Mouse (Mus musculus) intestine, embryonic 16.5 days (tissue): ENCODE results near the gene Ppox. TPM values are rescaled to one million over a fixed set of nuclear protein-coding genes. Genes with fewer than 3 reads are reported as not detected.

ENCODE experiments used
- ATAC-seq: fragments of 200-750 bp; cut with Nextera tagmentation; 2 replicates; pipeline ENCODE4 v1.8.0; 2017; ENCODE audit warnings: moderate TSS enrichment, moderate library complexity
- H3K27ac ChIP-seq: fragments of 300-500 bp; sonication (generic); 2 replicates; pipeline ENCODE4 v1.5.1; 2014; ENCODE audit warnings: mild to moderate bottlenecking, low read length
- H3K27me3 ChIP-seq: fragments of 300-500 bp; sonication (generic); replicated peaks from 2 replicates; pipeline ENCODE4 v1.6.1; 2014; ENCODE audit warnings: low read length, control low read depth, mixed read lengths; ENCODE audit not compliant: control insufficient read depth, insufficient read depth
- H3K36me3 ChIP-seq: fragments of 300-500 bp; sonication (generic); 2 replicates; pipeline ENCODE4 v1.6.1; 2014; ENCODE audit warnings: low read length, control low read depth; ENCODE audit not compliant: control insufficient read depth, insufficient read depth
- H3K4me1 ChIP-seq: fragments of 300-500 bp; sonication (generic); 2 replicates; pipeline ENCODE4 v1.6.1; 2014; ENCODE audit warnings: low read length, control low read depth, mixed read lengths; ENCODE audit not compliant: control insufficient read depth, insufficient read depth
- H3K4me2 ChIP-seq: fragments of 300-500 bp; sonication (generic); 2 replicates; pipeline ENCODE4 v1.6.1; 2014; ENCODE audit warnings: low read depth, low read length, control low read depth
- H3K4me3 ChIP-seq: fragments of 300-500 bp; sonication (generic); 2 replicates; pipeline ENCODE4 v1.5.1; 2014; ENCODE audit warnings: mild to moderate bottlenecking, low read length
- H3K9ac ChIP-seq: fragments of 300-500 bp; sonication (generic); 2 replicates; pipeline ENCODE4 v1.6.1; 2014; ENCODE audit warnings: low read depth, low read length
- H3K9me3 ChIP-seq: fragments of 300-500 bp; sonication (generic); 2 replicates; pipeline ENCODE4 v1.6.1; 2016; ENCODE audit warnings: low read length, control low read depth; ENCODE audit not compliant: control insufficient read depth
- WGBS: fragments of 180-500 bp; shearing (Covaris S2); extraction: QIAGEN DNeasy Blood & Tissue Kit; methylation state at CpG from one replicate; pipeline ENCODE4 v1.1.7; 2014; 5-methylcytosine and 5-hydroxymethylcytosine counted together
- polyA plus RNA-seq: library from polyadenylated mRNA; unstranded; fragments of >200 nt; fragmentation: Nextera tagmentation; extraction: Ambion mirVana; gene quantifications from 2 replicates; pipeline ENCODE4 v1.2.1, GENCODE M21; 2015

The Ppox gene
- polyA plus RNA-seq, 1 experiment from 2014 or later: 40.9 TPM

- Histone ChIP-seq H3K4me1 (peaks cover 14% of the 10 kb centered on the region; the same call in 1 of the 2 replicates), H3K9me3 (no peaks in the 10 kb centered on the region), H3K36me3 (peaks cover 23% of the 10 kb centered on the region), H3K27ac (peak overlapping the region; percentile 38), H3K4me3 (peak overlapping the region; percentile 68), H3K9ac (peak overlapping the region; percentile 79), H3K4me2 (peak overlapping the region; percentile 82), H3K27me3 (no peaks in the 10 kb centered on the region)
- WGBS: 1% methylated on average over 25 of the region's 25 CpGs
- ATAC-seq: peak; percentile 51
Measured at GRCm38 (mm10) chr1:171280250-171280915, 603 bp downstream of the Ppox start.

GRCm38 (mm10) chr1:171279721-171280120, 1.3 kb downstream of the Ppox start:
- H3K4me1 ChIP-seq: peaks cover 14% of the 10 kb centered on the region; the same call in 1 of the 2 replicates
- WGBS: 68% methylated on average over 5 of the region's 5 CpGs
- no peaks in the 10 kb centered on the region for H3K27me3 ChIP-seq
- no peak overlapping the region for H3K27ac ChIP-seq
- H3K9me3 ChIP-seq: no peaks in the 10 kb centered on the region
- peak overlapping the region; percentile 68 for H3K4me3 ChIP-seq
- H3K4me2 ChIP-seq: peak overlapping the region; percentile 82
- ATAC-seq: no peak
- peak overlapping the region; percentile 79 for H3K9ac ChIP-seq
- peaks cover 27% of the 10 kb centered on the region for H3K36me3 ChIP-seq

DNA sequence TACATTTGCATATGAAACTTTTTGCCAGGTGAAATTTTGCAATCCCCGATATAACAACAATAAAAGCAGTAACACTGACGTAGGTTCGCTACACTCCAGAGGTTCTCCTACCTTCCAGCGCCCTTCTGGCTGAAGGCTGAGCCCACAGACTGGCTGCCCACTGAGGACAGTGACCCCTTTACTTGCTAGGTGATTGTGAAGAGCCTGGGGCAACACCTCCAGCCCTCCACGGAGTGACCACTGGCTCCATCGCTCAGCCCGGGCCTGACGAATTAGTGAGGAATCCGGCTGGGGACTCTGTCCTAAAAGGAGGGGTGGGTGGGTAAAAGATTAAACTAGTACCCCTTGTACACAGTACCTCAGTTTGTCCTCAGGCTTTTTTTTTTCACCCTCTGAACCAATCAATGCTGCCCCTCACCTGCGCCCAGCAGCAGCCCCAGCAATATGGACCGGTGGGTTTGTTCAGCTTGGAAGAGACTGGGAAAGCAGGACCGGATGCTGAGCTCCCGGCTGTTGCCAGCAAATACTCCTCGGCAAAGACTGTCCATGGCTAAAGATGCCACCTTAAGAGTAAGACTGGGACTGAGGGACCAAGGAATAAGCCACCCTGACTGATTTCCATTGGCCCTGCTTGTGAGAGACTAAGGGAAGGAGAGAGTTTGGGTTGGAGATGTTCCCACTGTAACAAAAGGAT, 1.8 kb downstream of the Ppox start:
- Histone ChIP-seq H3K9me3 (no peaks in the 10 kb centered on the region), H3K4me1 (peaks cover 14% of the 10 kb centered on the region; the same call in 1 of the 2 replicates), H3K27me3 (no peaks in the 10 kb centered on the region), H3K36me3 (peaks cover 29% of the 10 kb centered on the region), H3K9ac (no peak overlapping the region), H3K4me3 (no peak overlapping the region), H3K27ac (no peak overlapping the region), H3K4me2 (no peak overlapping the region)
- 89% methylated on average over 14 of the region's 14 CpGs for WGBS
- no peak for ATAC-seq

DNA sequence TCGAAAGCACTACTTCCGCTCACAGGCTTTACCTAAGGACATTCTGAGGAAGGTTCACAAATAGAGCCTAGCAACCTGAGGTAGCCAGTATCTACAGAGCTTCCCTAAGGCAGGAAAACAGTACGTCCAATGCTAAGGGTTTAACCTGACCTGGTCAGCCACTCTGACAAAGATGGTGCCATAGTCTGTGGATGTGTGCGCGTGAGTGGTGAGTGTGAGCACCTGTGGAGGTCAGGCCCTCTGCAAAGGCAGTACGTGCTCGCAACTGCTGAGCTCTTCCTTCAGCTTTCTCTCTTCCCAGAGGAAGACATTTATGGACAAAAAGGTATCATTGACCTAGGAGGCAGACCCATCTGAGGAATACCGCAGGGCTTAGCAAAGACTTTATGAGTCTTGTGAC, 2.5 kb downstream of the Ppox start:
- Histone ChIP-seq H3K4me1 (peaks cover 14% of the 10 kb centered on the region; the same call in 1 of the 2 replicates), H3K4me3 (no peak overlapping the region), H3K27ac (no peak overlapping the region), H3K4me2 (no peak overlapping the region), H3K9ac (no peak overlapping the region), H3K9me3 (no peaks in the 10 kb centered on the region), H3K27me3 (no peaks in the 10 kb centered on the region), H3K36me3 (peaks cover 32% of the 10 kb centered on the region)
- ATAC-seq: no peak
- WGBS: 95% methylated on average over 8 of the region's 8 CpGs

GRCm38 (mm10) chr1:171277736-171278135, 3.2 kb downstream of the Ppox start:
- 86% methylated on average over 10 of the region's 10 CpGs for WGBS
- no peak overlapping the region for H3K4me3 ChIP-seq
- H3K27ac ChIP-seq: no peak overlapping the region
- no peaks in the 10 kb centered on the region for H3K27me3 ChIP-seq
- H3K9me3 ChIP-seq: no peaks in the 10 kb centered on the region
- H3K36me3 ChIP-seq: peaks cover 32% of the 10 kb centered on the region
- peaks cover 14% of the 10 kb centered on the region; the same call in 1 of the 2 replicates for H3K4me1 ChIP-seq
- no peak overlapping the region for H3K9ac ChIP-seq
- H3K4me2 ChIP-seq: no peak overlapping the region
- ATAC-seq: no peak

GRCm38 (mm10) chr1:171276110-171276748, 4.8 kb downstream of the Ppox start:
- WGBS: 89% methylated on average over 14 of the region's 14 CpGs
- ATAC-seq: no peak
- Histone ChIP-seq H3K4me1 (peaks cover 12% of the 10 kb centered on the region), H3K36me3 (peaks cover 37% of the 10 kb centered on the region), H3K4me2 (no peak overlapping the region), H3K27ac (no peak overlapping the region), H3K27me3 (no peaks in the 10 kb centered on the region), H3K9ac (no peak overlapping the region), H3K9me3 (no peaks in the 10 kb centered on the region), H3K4me3 (no peak overlapping the region)

GRCm38 (mm10) chr1:171275144-171275734, 5.7 kb downstream of the Ppox start:
- Histone ChIP-seq H3K4me1 (peaks cover 14% of the 10 kb centered on the region), H3K36me3 (peaks cover 37% of the 10 kb centered on the region), H3K27me3 (no peaks in the 10 kb centered on the region), H3K9me3 (no peaks in the 10 kb centered on the region), H3K4me2 (no peak overlapping the region), H3K4me3 (no peak overlapping the region), H3K27ac (no peak overlapping the region), H3K9ac (no peak overlapping the region)
- no peak for ATAC-seq
- WGBS: 82% methylated on average over 11 of the region's 11 CpGs

DNA sequence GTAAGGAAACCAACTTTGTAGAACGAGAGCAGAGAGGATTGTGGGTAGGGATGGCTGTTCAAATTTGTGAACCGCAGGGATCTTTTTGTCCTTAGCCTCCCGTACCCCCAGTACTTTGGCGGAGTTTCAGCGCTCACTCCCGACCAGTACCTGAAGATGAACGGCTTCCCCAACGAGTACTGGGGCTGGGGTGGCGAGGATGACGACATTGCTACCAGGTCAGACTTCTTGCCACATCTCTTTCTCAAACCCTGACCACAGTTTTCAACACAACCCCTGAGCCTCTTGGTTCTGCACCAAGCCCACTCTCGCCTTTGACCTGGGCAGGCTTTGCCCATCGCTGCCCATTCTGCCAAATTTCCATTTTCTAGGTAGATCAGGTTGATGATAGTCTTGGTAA, 6.8 kb downstream of the Ppox start:
- no peaks in the 10 kb centered on the region for H3K9me3 ChIP-seq
- H3K36me3 ChIP-seq: peaks cover 37% of the 10 kb centered on the region
- no peak overlapping the region for H3K4me3 ChIP-seq
- no peak overlapping the region for H3K9ac ChIP-seq
- ATAC-seq: no peak
- no peak overlapping the region for H3K27ac ChIP-seq
- 93% methylated on average over 12 of the region's 12 CpGs for WGBS
- no peak overlapping the region for H3K4me2 ChIP-seq
- peaks cover 9% of the 10 kb centered on the region for H3K4me1 ChIP-seq
- no peaks in the 10 kb centered on the region for H3K27me3 ChIP-seq

DNA sequence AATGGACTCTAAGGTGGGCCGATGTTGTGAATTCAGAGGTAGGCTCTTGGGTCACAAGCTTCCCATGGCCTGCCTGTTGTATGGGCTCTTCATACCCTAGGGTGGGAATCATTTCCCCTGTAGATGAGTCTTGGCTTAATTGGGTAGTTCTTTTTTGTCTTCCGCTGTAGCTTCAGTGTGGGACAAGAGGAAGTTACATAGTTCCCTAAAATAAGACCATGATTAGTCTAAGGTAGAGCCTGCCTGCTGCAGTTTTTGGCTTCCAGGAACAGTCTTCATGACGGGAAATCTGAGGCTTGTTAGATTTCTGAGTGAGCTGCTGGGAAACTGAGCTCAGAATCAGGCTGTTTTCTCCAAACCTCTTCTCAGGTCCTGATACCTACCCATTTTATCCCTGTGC, 8.9 kb downstream of the Ppox start:
- Histone ChIP-seq H3K27me3 (no peaks in the 10 kb centered on the region), H3K27ac (no peak overlapping the region), H3K4me3 (no peak overlapping the region), H3K4me1 (peaks cover 9% of the 10 kb centered on the region), H3K9ac (no peak overlapping the region), H3K36me3 (peaks cover 30% of the 10 kb centered on the region), H3K9me3 (no peaks in the 10 kb centered on the region), H3K4me2 (no peak overlapping the region)
- 91% methylated on average over 3 of the region's 3 CpGs for WGBS
- ATAC-seq: no peak
